Mouse (Mus musculus) forebrain, embryonic 15.5 days (tissue): ENCODE measurements at regions not wholly inside any gene's neighbourhood (a gene's known extent, or its start where the extent isn't known, plus 50 kb on each side); places are given as distances from the start of the nearest gene placed in this dataset.
A peak's percentile ranks its signal among the peaks of the same experiment; 100 is the strongest.

Experiments
- ATAC-seq: fragments of 200-750 bp; cut with Nextera tagmentation; replicated peaks from 2 replicates; pipeline ENCODE4 v1.8.0; 2017; ENCODE audit warnings: mild to moderate bottlenecking, moderate TSS enrichment, moderate library complexity
- H3K27ac ChIP-seq: fragments of 300-500 bp; sonication (generic); replicated peaks from 2 replicates; pipeline ENCODE4 v1.5.1; 2015; ENCODE audit warnings: mild to moderate bottlenecking, inconsistent platforms
- H3K27me3 ChIP-seq: fragments of 300-500 bp; sonication (generic); 2 replicates; pipeline ENCODE4 v1.6.1; 2015; ENCODE audit warnings: inconsistent platforms
- H3K36me3 ChIP-seq: fragments of 300-500 bp; sonication (generic); 2 replicates; pipeline ENCODE4 v1.6.1; 2015; ENCODE audit warnings: mild to moderate bottlenecking, inconsistent platforms
- H3K4me1 ChIP-seq: fragments of 300-500 bp; sonication (generic); 2 replicates; pipeline ENCODE4 v1.6.1; 2015; ENCODE audit warnings: inconsistent platforms
- H3K4me2 ChIP-seq: fragments of 300-500 bp; sonication (generic); replicated peaks from 2 replicates; pipeline ENCODE4 v1.6.1; 2015; ENCODE audit warnings: mild to moderate bottlenecking, inconsistent platforms
- H3K4me3 ChIP-seq: fragments of 300-500 bp; sonication (generic); 2 replicates; pipeline ENCODE4 v1.5.1; 2015; ENCODE audit warnings: mild to moderate bottlenecking, inconsistent platforms
- H3K9ac ChIP-seq: fragments of 300-500 bp; sonication (generic); replicated peaks from 2 replicates; pipeline ENCODE4 v1.6.1; 2015; ENCODE audit warnings: mild to moderate bottlenecking, inconsistent platforms
- H3K9me3 ChIP-seq: fragments of 300-500 bp; sonication (generic); 2 replicates; pipeline ENCODE4 v1.6.1; 2016; ENCODE audit warnings: inconsistent platforms
- WGBS: fragments of 180-500 bp; shearing (Covaris S2); methylation state at CpG from one replicate; pipeline ENCODE4 v1.1.7; 2015; ENCODE audit warnings: mixed read lengths; 5-methylcytosine and 5-hydroxymethylcytosine counted together

GRCm38 (mm10) chr13:105377038-105377437 lies 66.4 kb upstream of the Htr1a start:
- WGBS: 6% methylated on average over 2 of the region's 2 CpGs

DNA sequence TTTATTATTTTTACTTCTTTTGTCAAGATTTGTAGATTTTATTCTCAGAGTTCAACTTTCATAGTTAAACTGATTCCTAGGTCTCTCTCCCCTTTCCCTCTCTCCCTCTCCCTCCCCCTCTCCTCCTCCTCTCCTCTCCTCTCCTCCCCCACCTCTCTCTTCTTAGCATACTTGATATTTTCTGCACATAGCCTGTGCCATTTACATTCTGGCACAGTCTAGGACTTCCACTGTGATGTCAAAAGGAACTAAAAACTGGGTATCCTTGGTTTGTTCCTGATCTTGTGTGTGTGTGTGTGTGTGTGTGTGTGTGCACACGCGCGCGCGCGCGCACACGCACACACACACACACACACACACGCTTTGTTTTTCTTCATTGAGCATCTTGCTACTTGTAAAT lies 64.9 kb upstream of the Htr1a start:
- Histone ChIP-seq H3K9me3 (no peaks in the 10 kb centered on the region), H3K4me2 (no peak overlapping the region), H3K27me3 (no peaks in the 10 kb centered on the region), H3K27ac (no peak overlapping the region), H3K36me3 (no peaks in the 10 kb centered on the region), H3K4me3 (no peak overlapping the region), H3K9ac (no peak overlapping the region), H3K4me1 (0 out of 2 replicates have a peak, but pooled peaks cover 3% of the 10 kb centered on the region)
- 79% methylated on average over 9 of the region's 9 CpGs for WGBS
- ATAC-seq: 0 out of 2 replicates have a peak, but pooled peaks have one; percentile 33

More at GRCm38 (mm10) chr13:105377038-105377437, 66.4 kb upstream of the Htr1a start:
- no peaks in the 10 kb centered on the region for H3K9me3 ChIP-seq
- no peaks in the 10 kb centered on the region for H3K36me3 ChIP-seq
- ATAC-seq: peak; percentile 77
- H3K27ac ChIP-seq: no peak overlapping the region
- H3K4me2 ChIP-seq: no peak overlapping the region
- H3K4me3 ChIP-seq: no peak overlapping the region
- H3K27me3 ChIP-seq: no peaks in the 10 kb centered on the region
- no peak overlapping the region for H3K9ac ChIP-seq
- 0 out of 2 replicates have a peak, but pooled peaks cover 3% of the 10 kb centered on the region for H3K4me1 ChIP-seq

GRCm38 (mm10) chr13:105387016-105387772 lies 56.2 kb upstream of the Htr1a start:
- 41% methylated on average over 4 of the region's 4 CpGs for WGBS
- Histone ChIP-seq H3K4me2 (no peak overlapping the region), H3K27ac (no peak overlapping the region), H3K4me3 (no peak overlapping the region), H3K4me1 (no peaks in the 10 kb centered on the region), H3K36me3 (no peaks in the 10 kb centered on the region), H3K27me3 (no peaks in the 10 kb centered on the region), H3K9me3 (no peaks in the 10 kb centered on the region), H3K9ac (no peak overlapping the region)
- no peak for ATAC-seq
